Mouse (Mus musculus) heart, embryonic 12.5 days (tissue): ENCODE measurements around the gene Bco2. TPM values are rescaled to one million over a fixed set of nuclear protein-coding genes. Genes with fewer than 3 reads are reported as not detected.
A peak's percentile ranks its signal among the peaks of the same experiment; 100 is the strongest.

Experiments used
- ATAC-seq: fragments of 200-750 bp; cut with Nextera tagmentation; 2 replicates; pipeline ENCODE4 v1.8.0; 2017; ENCODE audit warnings: moderate TSS enrichment, moderate library complexity; ENCODE audit not compliant: insufficient number of reproducible peaks, low FRiP score
- H3K27ac ChIP-seq: fragments of 300-500 bp; sonication (generic); 2 replicates; pipeline ENCODE4 v1.5.1; 2016; ENCODE audit warnings: mild to moderate bottlenecking, moderate library complexity; ENCODE audit not compliant: poor library complexity, severe bottlenecking
- H3K27me3 ChIP-seq: fragments of 300-500 bp; sonication (generic); replicated peaks from 2 replicates; pipeline ENCODE4 v1.6.1; 2016; ENCODE audit warnings: mild to moderate bottlenecking, moderate library complexity
- H3K36me3 ChIP-seq: fragments of 300-500 bp; sonication (generic); 2 replicates; pipeline ENCODE4 v1.6.1; 2016; ENCODE audit warnings: mild to moderate bottlenecking, moderate library complexity
- H3K4me1 ChIP-seq: fragments of 300-500 bp; sonication (generic); replicated peaks from 2 replicates; pipeline ENCODE4 v1.6.1; 2016; ENCODE audit warnings: mild to moderate bottlenecking
- H3K4me2 ChIP-seq: fragments of 300-500 bp; sonication (generic); 2 replicates; pipeline ENCODE4 v1.6.1; 2016; ENCODE audit warnings: mild to moderate bottlenecking, moderate library complexity
- H3K4me3 ChIP-seq: fragments of 300-500 bp; sonication (generic); 2 replicates; pipeline ENCODE4 v1.5.1; 2016; ENCODE audit warnings: mild to moderate bottlenecking
- H3K9ac ChIP-seq: fragments of 300-500 bp; sonication (generic); 2 replicates; pipeline ENCODE4 v1.6.1; 2016; ENCODE audit warnings: mild to moderate bottlenecking, moderate library complexity
- H3K9me3 ChIP-seq: fragments of 300-500 bp; sonication (generic); replicated peaks from 2 replicates; pipeline ENCODE4 v1.6.1; 2016; ENCODE audit warnings: mild to moderate bottlenecking, moderate library complexity
- WGBS: fragments of 180-500 bp; shearing (Covaris S2); methylation state at CpG from one replicate; pipeline ENCODE4 v1.1.7; 2016; 5-methylcytosine and 5-hydroxymethylcytosine counted together
- polyA plus RNA-seq: library from polyadenylated mRNA; unstranded; fragments of >200 nt; fragmentation: Nextera tagmentation; extraction: Ambion mirVana; gene quantifications from 2 replicates; pipeline ENCODE4 v1.2.1, GENCODE M21; 2016

The Bco2 gene
- polyA plus RNA-seq = 0.08 TPM in 1 of 2 replicates, not detected in the other

DNA sequence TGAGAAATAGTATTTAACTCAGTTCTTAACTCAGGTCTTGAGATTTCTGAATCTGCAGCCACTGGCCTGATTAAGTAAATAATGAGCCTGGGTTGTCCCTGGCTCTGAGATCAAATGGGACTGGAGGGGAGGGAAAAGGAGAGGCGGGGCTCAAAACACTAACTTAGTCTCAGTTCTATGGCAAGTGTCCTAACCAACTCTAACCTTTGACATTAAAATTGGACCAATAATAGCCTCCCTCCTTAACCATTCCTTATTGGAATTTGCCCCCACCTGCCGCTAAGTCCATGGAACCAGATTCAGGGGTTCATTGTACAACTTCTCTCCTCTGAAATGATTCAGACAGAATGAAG is at the start of gene Bco2:
Gene Bco2, minus strand, starts transcription at position 88 of the 353 bp plus-strand sequence.
- Histone ChIP-seq H3K36me3 (no peaks in the 10 kb centered on the region), H3K9me3 (no peaks in the 10 kb centered on the region), H3K4me2 (peak within 1 kb of the TSS; percentile 40), H3K27ac (no peak within 1 kb of the TSS), H3K4me3 (no peak within 1 kb of the TSS), H3K4me1 (0 out of 2 replicates have a peak, but pooled peaks cover 6% of the 10 kb centered on the region), H3K9ac (no peak within 1 kb of the TSS), H3K27me3 (no peaks in the 10 kb centered on the region)
- ATAC-seq = no peak
- 44% methylated on average over 2 of the region's 2 CpGs for WGBS

DNA sequence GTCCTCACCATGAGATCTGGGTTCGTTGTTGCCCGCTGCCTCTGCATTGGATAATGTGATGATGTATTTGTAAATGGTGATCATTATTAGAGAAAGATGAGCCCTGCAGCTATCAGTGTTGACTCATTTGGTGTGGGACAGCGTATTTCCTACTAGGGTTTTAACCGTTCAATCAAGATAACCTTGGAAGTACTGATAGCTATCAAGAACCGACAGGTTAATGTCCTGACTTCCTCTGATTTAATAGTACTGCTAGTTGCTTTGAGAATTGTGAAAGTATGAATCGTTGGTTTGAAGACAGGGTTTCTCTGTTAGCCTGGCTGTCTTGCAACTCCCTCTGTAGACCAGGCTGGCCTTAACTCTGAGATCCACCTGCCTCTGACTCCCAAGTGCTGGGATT is 49.4 kb upstream of the Bco2 start:
- peak overlapping the region; percentile 91 for H3K27ac ChIP-seq
- no peaks in the 10 kb centered on the region for H3K9me3 ChIP-seq
- H3K4me1 ChIP-seq = peaks cover 37% of the 10 kb centered on the region
- 4% methylated on average over 6 of the region's 6 CpGs for WGBS
- peak overlapping the region; percentile 91 for H3K4me3 ChIP-seq
- ATAC-seq = peak; percentile 8
- H3K36me3 ChIP-seq = peaks cover 47% of the 10 kb centered on the region
- H3K4me2 ChIP-seq = peak overlapping the region; percentile 76
- H3K9ac ChIP-seq = peak overlapping the region; percentile 91
- H3K27me3 ChIP-seq = no peaks in the 10 kb centered on the region

DNA sequence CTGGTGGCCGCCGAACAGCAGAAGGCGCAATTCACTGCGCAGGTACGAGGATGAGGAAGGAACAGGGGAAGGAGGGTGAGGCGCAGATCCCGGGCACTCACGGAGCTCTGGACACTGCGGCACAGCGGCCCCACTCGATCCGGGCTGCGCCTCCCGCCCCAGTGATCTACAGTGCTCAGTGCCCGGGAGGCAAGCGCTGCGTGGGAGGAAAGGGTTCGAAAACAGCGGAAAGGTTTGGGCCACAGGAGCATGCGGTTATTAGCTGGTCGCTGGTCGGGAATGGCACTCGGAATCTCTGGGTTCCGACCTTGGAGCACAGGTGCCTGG is 49.0 kb upstream of the Bco2 start:
- no peaks in the 10 kb centered on the region for H3K27me3 ChIP-seq
- peak overlapping the region; percentile 91 for H3K9ac ChIP-seq
- peak; percentile 87 for ATAC-seq
- H3K4me3 ChIP-seq = peak overlapping the region; percentile 91
- no peaks in the 10 kb centered on the region for H3K9me3 ChIP-seq
- peaks cover 48% of the 10 kb centered on the region for H3K36me3 ChIP-seq
- H3K27ac ChIP-seq = peak overlapping the region; percentile 91
- peak overlapping the region; percentile 76 for H3K4me2 ChIP-seq
- H3K4me1 ChIP-seq = peaks cover 37% of the 10 kb centered on the region
- 0% methylated on average over 24 of the region's 24 CpGs for WGBS

DNA sequence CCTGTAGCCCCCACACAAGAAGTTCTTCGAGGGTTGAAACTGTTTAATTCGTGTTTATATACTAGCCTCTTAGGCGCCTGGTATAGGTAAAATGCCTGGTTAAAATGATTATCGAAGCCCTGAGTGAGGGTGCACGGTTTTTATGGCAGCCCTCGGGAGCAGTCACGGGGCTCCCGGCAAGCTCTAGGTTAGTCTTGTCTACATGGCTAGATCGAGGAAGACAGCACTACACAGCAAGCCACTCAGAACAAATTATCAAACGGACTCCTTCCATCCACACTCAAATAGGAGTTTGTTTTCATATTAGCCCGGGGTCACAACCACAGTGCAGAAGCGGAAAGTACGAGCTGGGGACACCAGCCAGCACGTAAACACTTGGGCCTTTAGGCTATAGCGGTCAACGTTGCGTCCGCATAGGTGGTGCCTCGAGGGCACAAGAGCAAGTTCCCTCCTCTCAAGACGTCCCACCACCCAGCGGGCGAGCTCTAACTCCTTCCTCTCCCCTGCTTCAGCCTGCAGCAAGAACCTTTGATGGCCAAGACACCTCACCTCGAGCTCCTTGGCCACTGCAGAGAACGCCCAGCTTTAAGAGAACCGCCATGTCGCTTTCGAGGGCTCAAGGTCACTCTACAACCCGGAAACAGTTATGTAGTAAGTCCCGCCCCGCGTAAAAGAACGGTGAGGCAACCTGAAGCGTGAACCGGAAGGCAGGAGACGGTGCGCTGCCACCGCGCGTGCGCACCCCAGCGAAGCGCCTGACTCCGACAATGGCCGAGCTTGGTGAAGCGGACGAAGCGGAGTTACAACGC is 48.4 kb upstream of the Bco2 start, which contains the start of the genes Sdhd and Timm8b:
Gene Sdhd, minus strand, starts transcription at position 624 of the 809 bp plus-strand sequence.
Gene Timm8b, plus strand, starts transcription at position 722 of the 809 bp plus-strand sequence.
- peaks cover 49% of the 10 kb centered on the region for H3K36me3 ChIP-seq
- under 1% methylated on average over 48 of the region's 48 CpGs for WGBS

DNA sequence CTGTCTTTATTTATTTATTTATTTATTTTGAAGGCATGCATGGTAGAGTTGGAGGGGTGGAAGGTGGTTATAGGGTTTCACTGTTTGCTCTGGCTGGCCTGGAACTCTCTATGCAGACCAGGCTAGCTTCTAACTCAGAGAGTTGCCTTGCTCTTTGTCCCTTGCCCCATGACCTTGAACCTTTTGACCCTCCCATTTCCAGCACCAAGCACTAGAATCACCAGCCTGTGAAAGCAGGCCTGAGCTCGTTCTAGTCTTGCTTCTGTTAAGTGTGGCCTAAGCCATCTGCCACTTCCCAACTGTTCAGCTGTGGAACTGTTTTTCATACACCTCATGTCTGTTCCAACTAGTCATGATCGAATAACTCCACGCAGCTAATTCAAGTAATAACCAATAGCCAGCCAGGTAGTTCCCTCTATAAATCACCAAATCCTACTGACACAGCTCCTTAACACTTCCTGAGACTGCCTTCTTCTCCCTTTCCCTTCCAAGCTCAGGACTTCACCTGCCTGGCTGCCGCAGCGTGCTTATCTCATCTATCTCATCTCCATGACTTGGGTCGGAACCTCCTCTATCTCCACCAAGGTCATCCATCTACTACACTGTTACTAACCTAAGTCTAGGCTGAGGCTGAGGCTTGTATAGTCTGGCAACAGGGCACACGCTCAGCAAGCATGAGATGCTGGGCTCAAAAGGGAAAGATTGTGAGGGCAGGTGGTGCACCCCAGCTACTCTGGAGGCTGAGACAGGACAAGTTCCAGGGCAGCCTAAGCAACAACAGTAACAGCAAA is 47.3 kb upstream of the Bco2 start:
- ATAC-seq = no peak
- peak overlapping the region; percentile 91 for H3K9ac ChIP-seq

More for the DNA sequence above, 48.4 kb upstream of the Bco2 start, which contains the start of the genes Sdhd and Timm8b:
- peak within 1 kb of the TSS; percentile 76 for H3K4me2 ChIP-seq
- peak; percentile 97 for ATAC-seq
- H3K4me1 ChIP-seq = peaks cover 37% of the 10 kb centered on the region
- H3K27me3 ChIP-seq = no peaks in the 10 kb centered on the region
- H3K27ac ChIP-seq = peak within 1 kb of the TSS; percentile 91
- H3K9ac ChIP-seq = peak within 1 kb of the TSS; percentile 91
- peak within 1 kb of the TSS; percentile 91 for H3K4me3 ChIP-seq
- H3K9me3 ChIP-seq = no peaks in the 10 kb centered on the region

DNA sequence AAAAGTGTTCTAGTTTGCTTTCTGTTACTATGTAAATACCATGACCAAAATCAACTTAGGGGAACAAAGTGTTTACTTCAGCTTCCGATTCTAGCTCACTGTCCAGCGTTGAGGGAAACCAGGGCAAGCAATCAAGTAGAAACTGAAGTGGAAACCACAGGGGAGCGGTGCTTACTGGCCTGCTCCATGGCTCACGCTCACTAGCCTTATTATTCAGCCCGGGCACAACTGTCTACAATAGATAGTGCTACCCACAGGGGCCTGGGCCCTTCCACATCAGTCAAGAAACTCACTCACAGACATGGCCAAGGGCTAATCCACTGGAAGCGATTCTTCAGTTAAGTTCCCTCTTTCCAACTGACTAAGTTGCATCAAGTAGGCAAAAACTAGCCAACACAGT is 46.6 kb upstream of the Bco2 start:
- Histone ChIP-seq H3K27ac (peak overlapping the region; percentile 6; the same call in 1 of the 2 replicates), H3K4me1 (peaks cover 37% of the 10 kb centered on the region), H3K27me3 (no peaks in the 10 kb centered on the region), H3K9ac (peak overlapping the region; percentile 35), H3K9me3 (no peaks in the 10 kb centered on the region), H3K36me3 (peaks cover 51% of the 10 kb centered on the region), H3K4me3 (peak overlapping the region; percentile 91), H3K4me2 (peak overlapping the region; percentile 76)
- WGBS = 65% methylated on average over 6 of the region's 6 CpGs
- ATAC-seq = no peak

More for the DNA sequence above, 47.3 kb upstream of the Bco2 start:
- Histone ChIP-seq H3K4me2 (peak overlapping the region; percentile 76), H3K27ac (0 out of 2 replicates have a peak overlapping the region, but pooled peaks have one; percentile 43), H3K36me3 (peaks cover 50% of the 10 kb centered on the region), H3K4me3 (peak overlapping the region; percentile 91), H3K4me1 (peaks cover 37% of the 10 kb centered on the region), H3K9me3 (no peaks in the 10 kb centered on the region), H3K27me3 (no peaks in the 10 kb centered on the region)
- WGBS = 72% methylated on average over 7 of the region's 7 CpGs

DNA sequence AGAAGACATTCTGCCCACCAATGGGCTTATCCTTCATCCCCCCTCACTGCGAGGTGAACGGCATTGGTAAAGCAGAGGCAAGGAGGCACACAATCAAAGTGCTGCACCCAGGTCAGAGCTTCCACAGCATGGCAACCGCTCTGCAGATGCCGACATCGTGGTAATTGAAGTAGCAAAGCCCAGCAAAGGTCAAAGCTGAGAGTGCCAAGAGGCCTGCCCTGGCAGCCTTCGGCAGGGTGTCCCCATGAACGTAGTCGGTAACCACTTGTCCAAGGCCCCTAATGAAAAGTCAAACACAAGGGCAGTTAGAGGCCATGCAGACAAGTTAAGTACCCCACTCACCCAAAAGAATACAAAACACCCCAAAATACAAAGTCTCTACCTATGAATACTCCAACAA is 42.0 kb upstream of the Bco2 start:
- H3K9me3 ChIP-seq = no peaks in the 10 kb centered on the region
- no peak overlapping the region for H3K27ac ChIP-seq
- H3K4me3 ChIP-seq = no peak overlapping the region
- peaks cover 17% of the 10 kb centered on the region for H3K4me1 ChIP-seq
- 92% methylated on average over 8 of the region's 8 CpGs for WGBS
- no peak overlapping the region for H3K4me2 ChIP-seq
- ATAC-seq = no peak
- peaks cover 55% of the 10 kb centered on the region for H3K36me3 ChIP-seq
- H3K27me3 ChIP-seq = no peaks in the 10 kb centered on the region
- H3K9ac ChIP-seq = no peak overlapping the region

DNA sequence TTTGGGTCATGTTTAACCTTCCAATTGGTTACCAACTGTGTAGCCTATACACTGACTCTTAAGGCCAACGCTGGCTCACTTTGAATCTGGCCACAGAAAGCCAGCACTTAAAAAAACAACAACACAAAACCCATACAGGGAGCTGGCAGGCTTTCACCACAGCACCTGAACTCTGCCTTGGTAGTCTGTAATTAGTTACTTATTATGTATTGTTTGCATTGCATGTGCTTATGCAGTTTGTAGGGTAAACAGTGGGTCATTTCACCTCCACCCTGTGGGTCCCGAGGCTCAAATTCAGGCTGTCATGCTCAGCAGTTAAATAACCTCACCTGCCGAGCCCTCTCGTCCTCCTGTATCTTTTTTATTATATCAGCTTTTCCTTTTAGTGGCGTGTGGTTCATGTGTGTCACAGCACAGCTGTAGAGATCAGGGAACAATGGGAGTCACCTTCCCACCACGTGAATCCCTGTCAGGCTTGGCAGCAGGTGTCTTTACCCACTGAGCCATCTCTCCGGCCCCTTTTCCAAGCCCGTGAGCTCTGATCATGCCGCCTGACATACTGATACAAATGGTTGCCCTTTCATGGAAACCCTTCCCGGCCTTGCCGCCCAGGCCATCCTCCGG is 39.9 kb upstream of the Bco2 start:
- WGBS = 74% methylated on average over 12 of the region's 12 CpGs

DNA sequence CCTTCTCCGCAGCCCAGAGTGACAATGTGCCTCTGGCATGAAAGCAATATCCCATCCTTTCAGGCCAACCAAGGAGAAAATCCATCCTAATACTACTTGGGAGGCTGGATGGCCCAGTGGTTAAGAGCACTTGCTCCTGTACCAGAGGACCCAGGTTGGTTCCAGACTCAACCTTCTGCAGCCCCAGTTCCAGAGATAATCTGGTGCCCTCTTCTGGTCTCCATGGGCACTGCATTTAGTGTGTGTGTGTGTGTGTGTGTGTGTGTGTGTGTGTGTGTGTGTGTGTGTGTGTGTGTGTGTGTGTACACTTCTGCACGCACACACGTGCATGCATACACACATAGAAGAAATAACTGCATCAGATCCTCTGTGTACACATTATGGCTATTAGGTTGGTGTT is 38.6 kb upstream of the Bco2 start:
- 76% methylated on average over 3 of the region's 3 CpGs for WGBS

More for the DNA sequence above, 39.9 kb upstream of the Bco2 start:
- no peak overlapping the region for H3K9ac ChIP-seq
- no peak overlapping the region for H3K27ac ChIP-seq
- no peak for ATAC-seq
- H3K9me3 ChIP-seq = no peaks in the 10 kb centered on the region
- no peaks in the 10 kb centered on the region for H3K27me3 ChIP-seq
- H3K4me3 ChIP-seq = no peak overlapping the region
- H3K36me3 ChIP-seq = peaks cover 48% of the 10 kb centered on the region
- no peaks in the 10 kb centered on the region for H3K4me1 ChIP-seq
- no peak overlapping the region for H3K4me2 ChIP-seq

DNA sequence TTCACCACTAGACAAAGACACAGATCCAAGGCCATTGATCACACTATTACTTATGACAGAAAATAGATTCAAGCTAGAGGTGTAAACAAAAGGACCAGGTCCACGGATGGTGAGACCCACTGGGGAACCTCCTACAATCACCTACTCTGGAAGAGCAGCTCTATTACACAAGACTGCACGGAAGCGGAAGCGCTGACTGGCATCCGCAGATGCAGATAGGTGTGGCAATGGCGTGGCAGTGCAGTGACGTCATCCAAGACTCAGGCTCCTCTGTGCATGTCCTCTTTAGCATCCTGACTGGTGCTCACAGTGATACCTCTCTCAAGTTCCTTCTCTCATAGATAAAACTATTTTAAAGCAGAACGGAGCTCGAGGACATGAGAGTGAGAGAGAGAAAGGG is 38.0 kb upstream of the Bco2 start:
- H3K27ac ChIP-seq = no peak overlapping the region
- H3K9ac ChIP-seq = no peak overlapping the region
- WGBS = 87% methylated on average over 9 of the region's 9 CpGs
- no peaks in the 10 kb centered on the region for H3K27me3 ChIP-seq
- H3K9me3 ChIP-seq = no peaks in the 10 kb centered on the region
- H3K4me2 ChIP-seq = no peak overlapping the region
- no peaks in the 10 kb centered on the region for H3K4me1 ChIP-seq
- no peak overlapping the region for H3K4me3 ChIP-seq
- H3K36me3 ChIP-seq = peaks cover 31% of the 10 kb centered on the region
- ATAC-seq = no peak

More for the DNA sequence above, 38.6 kb upstream of the Bco2 start:
- no peak for ATAC-seq
- H3K4me1 ChIP-seq = no peaks in the 10 kb centered on the region
- H3K4me2 ChIP-seq = no peak overlapping the region
- no peak overlapping the region for H3K27ac ChIP-seq
- no peaks in the 10 kb centered on the region for H3K9me3 ChIP-seq
- no peak overlapping the region for H3K9ac ChIP-seq
- peaks cover 37% of the 10 kb centered on the region for H3K36me3 ChIP-seq
- H3K4me3 ChIP-seq = no peak overlapping the region
- H3K27me3 ChIP-seq = no peaks in the 10 kb centered on the region
